Mouse (Mus musculus) left cerebral cortex, postnatal 10 days (tissue): ENCODE data around the gene 4933428G20Rik. TPM values are rescaled to one million over a fixed set of nuclear protein-coding genes. Genes with fewer than 3 reads are reported as not detected.

Experiments
- DNase-seq, 2 experiments: peaks; one replicate each; pipeline ENCODE4 v3.0.0; 2021 to 2022; ENCODE audit warnings: low spot score in 2 of 2, mixed read lengths in 1 of 2; ENCODE audit errors: extremely low spot score in 1 of 2
- intact Hi-C: fragments of 180-260 bp; cut with DNase I; formaldehyde crosslinking; loops from one replicate; pipeline ENCODE4 v1.15.1; 2025
- total RNA-seq, 2 experiments: library from RNA; stranded (reverse); gene quantifications; 2 replicates each; pipeline ENCODE4 v1.2.3; 2021

Gene 4933428G20Rik
- total RNA-seq, 2 experiments from 2014 or later: not detected

GRCm38 (mm10) chr11:97445999-97446511 is 54.1 kb downstream of the 4933428G20Rik start:
- no peak for DNase-seq
- intact Hi-C loops: no loop called here

GRCm38 (mm10) chr11:97445596-97445995 is 54.5 kb downstream of the 4933428G20Rik start:
- intact Hi-C loops: no loop called here

GRCm38 (mm10) chr11:97442891-97443675 is 57.1 kb downstream of the 4933428G20Rik start:
- intact Hi-C loops: no loop called here
- no peak for DNase-seq

More at GRCm38 (mm10) chr11:97445596-97445995, 54.5 kb downstream of the 4933428G20Rik start:
- no peak for DNase-seq

GRCm38 (mm10) chr11:97441658-97442125 is 58.4 kb downstream of the 4933428G20Rik start:
- intact Hi-C loops: no loop called here
- no peak for DNase-seq

- DNase-seq: no peak
- intact Hi-C loops: no loop called here
These were observed 59.0 kb downstream of the 4933428G20Rik start for GRCm38 (mm10) chr11:97441036-97441657.

Other genes with a start within 250 kb of the 4933428G20Rik start
- gene Npepps, start 219.7 kb downstream of the 4933428G20Rik start, total RNA-seq: 100 to 1,000 TPM; 145 to 150 TPM
- gene Mrpl45, start 184.6 kb downstream of the 4933428G20Rik start, total RNA-seq: 10 to 100 TPM; 20.4 to 23.3 TPM
- under 1 TPM; 0.18 to 0.39 TPM for gene Gpr179, start 148.3 kb downstream of the 4933428G20Rik start, total RNA-seq
- 10 to 100 TPM; 81.0 to 84.7 TPM for gene Socs7, start 137.8 kb downstream of the 4933428G20Rik start, total RNA-seq
- 10 to 100 TPM; 84.0 to 91.8 TPM for gene Arhgap23, start 84.8 kb downstream of the 4933428G20Rik start, total RNA-seq
- gene Srcin1, start 75.8 kb upstream of the 4933428G20Rik start, total RNA-seq: 100 to 1,000 TPM; 281 to 294 TPM
- gene Epop, start 129.4 kb upstream of the 4933428G20Rik start, total RNA-seq: 10 to 100 TPM; 15.0 to 18.4 TPM
- 10 to 100 TPM; 66.9 to 71.6 TPM for gene Mllt6, start 163.1 kb upstream of the 4933428G20Rik start, total RNA-seq
- 10 to 100 TPM; 34.6 to 37.8 TPM for gene Cisd3, start 185.5 kb upstream of the 4933428G20Rik start, total RNA-seq
- gene Pcgf2, start 200.2 kb upstream of the 4933428G20Rik start, total RNA-seq: 10 to 100 TPM; 48.3 to 51.6 TPM
- gene Psmb3, start 203.1 kb upstream of the 4933428G20Rik start, total RNA-seq: 100 to 1,000 TPM; 153 to 159 TPM
- 100 to 1,000 TPM; 146 to 153 TPM for gene Pip4k2b, start 244.4 kb upstream of the 4933428G20Rik start, total RNA-seq